Mouse (Mus musculus): ENCODE data around the gene Gm10778.
"Not testable (repeated sequence)": the region's sequence is repeated elsewhere in the genome, so short reads cannot be mapped to it uniquely, and the experiment has no call there.

Gene Gm10778

DNA sequence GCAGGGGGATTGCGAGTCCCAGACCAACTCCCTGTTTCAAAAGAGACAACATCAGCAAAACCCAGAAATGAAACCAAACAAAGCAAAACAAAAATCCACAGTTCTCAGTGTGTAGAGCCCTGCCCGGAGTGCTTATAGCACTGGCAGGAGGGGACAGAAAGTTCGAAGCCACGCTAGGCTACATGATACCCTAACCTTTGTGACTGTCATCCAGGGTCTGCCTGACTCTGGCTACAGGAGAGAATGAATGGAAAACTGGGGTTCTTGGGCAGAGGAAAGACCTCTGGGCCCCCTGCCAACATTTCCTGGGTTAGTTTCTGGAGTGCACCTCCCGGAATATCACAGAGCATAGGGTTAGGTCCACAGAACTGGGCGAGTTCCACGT lies 21.0 kb upstream of the Gm10778 start:
- CTCF ChIA-PET, result no interaction called here

- CTCF ChIA-PET, result no interaction called here
Measured at GRCm38 (mm10) chr10:81628390-81628789, 20.5 kb upstream of the Gm10778 start, which contains the start of gene Ankrd24. Gene Ankrd24 (plus strand): TSS chr10:81628540.

GRCm38 (mm10) chr10:81633253-81634099 lies 15.4 kb upstream of the Gm10778 start:
- CTCF ChIA-PET, result interaction anchor here (0.9 kb wide), 1 partner anchor 10 kb away, joined by 5 read pairs; no protein-coding TSS in a partner anchor

- CTCF ChIA-PET, result no interaction called here
Measured at GRCm38 (mm10) chr10:81636338-81636737, 12.5 kb upstream of the Gm10778 start.

- CTCF ChIA-PET, result no interaction called here
Measured at GRCm38 (mm10) chr10:81638101-81638500, 10.8 kb upstream of the Gm10778 start.

DNA sequence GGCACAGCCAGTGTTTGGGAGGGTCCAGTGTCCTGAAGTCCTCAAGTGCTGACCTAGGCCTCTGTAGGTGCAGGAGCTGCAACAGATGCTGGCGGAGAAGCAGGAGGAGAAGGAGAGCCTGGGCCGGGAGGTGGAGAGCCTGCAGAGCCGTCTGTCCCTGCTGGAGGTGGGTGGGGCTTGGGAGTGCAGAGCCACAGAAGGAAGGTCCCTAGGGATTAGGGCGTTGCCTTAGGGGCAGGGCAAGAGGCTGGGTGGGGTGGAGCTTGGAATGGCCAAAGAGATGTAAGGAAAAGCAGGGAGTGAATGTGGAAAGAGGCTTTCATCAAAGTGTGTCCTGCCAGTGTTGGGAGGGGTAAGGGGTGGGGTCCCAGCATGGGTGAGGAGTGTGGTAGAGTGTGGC lies 8.0 kb upstream of the Gm10778 start:
- CTCF ChIA-PET, result not testable (repeated sequence)

DNA sequence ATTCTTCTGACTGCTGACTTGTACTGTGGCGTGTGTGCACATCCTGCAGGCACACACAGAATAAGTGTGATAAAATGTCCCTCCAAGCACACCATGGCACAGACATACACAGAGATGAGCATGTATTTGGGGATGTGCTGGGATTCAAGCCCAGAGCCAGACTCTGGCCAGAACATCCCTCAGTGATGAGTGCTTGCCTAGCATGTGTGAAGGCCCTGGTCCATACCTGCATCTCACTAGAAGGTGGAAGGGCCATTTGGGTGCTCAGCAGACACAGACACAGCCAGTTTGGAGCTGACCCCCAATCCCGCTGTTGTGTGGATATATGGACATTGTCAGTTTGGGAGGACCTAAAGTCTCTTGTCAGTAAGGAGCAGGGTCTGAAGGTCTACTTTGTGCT lies 7.3 kb upstream of the Gm10778 start:
- CTCF ChIA-PET, result no interaction called here

GRCm38 (mm10) chr10:81641978-81642647 lies 6.7 kb upstream of the Gm10778 start:
- CTCF ChIA-PET, result no interaction called here

GRCm38 (mm10) chr10:81642648-81643448 lies 6.0 kb upstream of the Gm10778 start:
- CTCF ChIA-PET, result interaction anchor here (0.6 to 0.9 kb wide), 2 partner anchors 9 to 13 kb away, joined by 5 to 16 read pairs; no protein-coding TSS in a partner anchor

DNA sequence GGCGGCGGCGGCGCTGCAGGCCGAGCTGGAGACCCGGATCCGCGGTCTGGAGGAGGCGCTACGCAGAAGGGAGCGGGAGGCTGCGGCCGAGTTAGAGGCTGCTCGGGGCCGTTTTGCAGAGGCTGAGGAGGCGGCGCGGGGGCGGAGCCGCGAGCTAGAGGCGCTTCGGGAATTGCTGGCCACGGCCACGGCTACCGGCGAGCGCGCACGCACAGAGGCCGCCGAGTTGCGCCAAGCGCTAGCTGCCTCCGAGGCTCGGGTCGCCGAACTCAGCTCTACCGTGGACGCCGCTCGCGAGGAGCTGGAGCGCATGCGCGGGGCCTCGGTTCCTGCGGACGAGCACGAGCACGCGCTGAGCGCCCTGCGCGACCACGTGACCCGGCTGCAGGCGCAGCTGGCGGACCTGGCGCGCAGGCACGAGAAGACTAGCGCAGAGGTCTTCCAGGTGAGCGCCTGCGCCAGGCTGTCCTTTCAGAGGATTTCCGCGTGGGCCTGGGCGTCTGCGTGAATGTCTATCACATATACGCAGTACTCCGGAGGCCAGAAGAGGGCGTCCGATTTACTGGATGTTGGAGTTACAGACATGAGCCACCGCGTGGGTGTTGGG lies 5.3 kb upstream of the Gm10778 start:
- CTCF ChIA-PET, result interaction anchor here (0.6 to 0.9 kb wide), 2 partner anchors 9 to 14 kb away, joined by 5 to 16 read pairs; no protein-coding TSS in a partner anchor

DNA sequence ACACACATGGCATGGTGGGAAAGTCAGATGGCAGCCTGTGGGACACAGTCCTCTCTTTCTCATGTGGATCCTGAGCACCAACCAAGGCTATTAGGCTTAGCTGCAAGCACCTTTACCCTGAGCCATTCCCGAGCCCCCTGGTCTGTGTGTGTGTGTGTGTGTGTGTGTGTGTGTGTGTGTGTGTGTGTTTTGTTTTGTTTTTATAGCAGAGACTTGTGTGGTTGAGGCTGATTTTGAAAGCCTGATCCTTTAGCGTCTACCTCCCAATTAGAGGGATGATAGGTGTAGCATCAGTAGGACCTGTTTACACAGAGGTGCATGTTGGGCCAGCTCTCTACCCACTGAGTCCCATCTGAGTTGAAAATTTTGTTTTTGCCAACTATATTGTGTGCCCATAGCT lies 4.7 kb upstream of the Gm10778 start:
- CTCF ChIA-PET, result no interaction called here

- CTCF ChIA-PET, result no interaction called here
Measured at GRCm38 (mm10) chr10:81644716-81645115, 4.1 kb upstream of the Gm10778 start.

DNA sequence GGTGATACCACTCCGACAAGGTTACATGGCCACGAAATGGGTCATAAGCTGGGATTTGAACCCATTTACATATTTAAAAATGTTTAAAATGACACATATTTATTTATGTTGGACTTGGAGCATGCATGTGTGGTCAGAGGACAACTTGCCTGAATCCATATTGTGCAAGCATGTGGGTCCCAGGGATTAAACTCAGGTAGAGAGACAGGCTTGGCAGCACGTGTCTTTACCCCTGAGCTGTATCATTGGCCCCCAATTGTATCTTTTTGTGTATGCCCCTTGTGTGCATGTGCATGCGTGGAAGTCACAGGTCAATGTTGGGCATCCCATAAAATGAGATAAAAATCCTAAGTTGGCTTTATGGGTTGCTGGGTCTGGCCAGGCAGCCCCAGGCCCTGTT lies 3.5 kb upstream of the Gm10778 start:
- CTCF ChIA-PET, result no interaction called here

DNA sequence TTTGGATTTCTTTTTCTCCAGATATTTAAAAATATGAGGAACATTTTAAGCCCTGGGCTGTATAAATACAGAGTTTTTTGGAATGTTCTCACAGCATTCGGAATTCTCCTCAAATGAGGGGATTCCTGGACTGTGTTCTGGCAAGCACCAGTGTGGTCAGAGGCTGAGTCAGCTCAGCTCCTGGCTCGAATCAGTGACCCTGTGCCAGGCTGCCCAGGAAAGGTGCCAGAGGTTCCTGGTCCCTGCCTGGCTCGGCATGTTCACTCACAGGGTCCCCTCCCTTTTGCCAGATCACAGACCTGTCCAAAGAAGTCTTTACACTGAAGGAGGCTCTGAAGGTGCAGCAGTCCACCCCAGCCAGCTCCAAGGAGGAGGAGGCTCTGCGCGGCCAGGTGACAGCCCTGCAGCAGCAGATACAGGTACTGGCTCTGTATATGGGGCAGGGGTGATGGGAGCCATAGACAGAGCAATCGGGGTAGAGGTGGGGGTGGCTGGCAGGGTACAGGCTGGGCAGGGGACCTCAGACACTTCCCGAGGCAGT lies 2.8 kb upstream of the Gm10778 start:
- CTCF ChIA-PET, result no interaction called here

- CTCF ChIA-PET, result no interaction called here
Measured at GRCm38 (mm10) chr10:81655178-81655577, 6.3 kb downstream of the Gm10778 start.

- CTCF ChIA-PET, result no interaction called here
Measured at GRCm38 (mm10) chr10:81656174-81656573, 7.3 kb downstream of the Gm10778 start.

DNA sequence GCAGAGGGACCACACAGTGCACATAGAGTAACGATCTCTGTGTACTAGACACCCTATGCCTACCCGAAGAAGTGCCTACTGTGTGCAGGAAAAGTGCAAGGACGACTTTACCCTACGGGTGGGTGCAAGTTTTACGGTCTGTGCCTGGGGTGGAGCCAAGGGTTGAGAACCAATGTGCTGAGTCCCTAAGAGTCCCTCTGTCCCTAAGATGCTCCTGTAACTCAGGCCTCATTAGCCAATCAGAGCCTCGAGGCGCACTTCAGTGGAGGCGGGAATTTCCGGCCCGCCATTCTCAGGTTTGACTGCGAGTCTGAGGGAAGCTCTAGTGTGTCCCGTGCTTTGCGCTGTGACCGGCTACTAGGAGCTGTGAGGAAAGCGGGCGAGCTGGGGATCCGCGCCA lies 38.3 kb downstream of the Gm10778 start:
- CTCF ChIA-PET, result not testable (repeated sequence)

DNA sequence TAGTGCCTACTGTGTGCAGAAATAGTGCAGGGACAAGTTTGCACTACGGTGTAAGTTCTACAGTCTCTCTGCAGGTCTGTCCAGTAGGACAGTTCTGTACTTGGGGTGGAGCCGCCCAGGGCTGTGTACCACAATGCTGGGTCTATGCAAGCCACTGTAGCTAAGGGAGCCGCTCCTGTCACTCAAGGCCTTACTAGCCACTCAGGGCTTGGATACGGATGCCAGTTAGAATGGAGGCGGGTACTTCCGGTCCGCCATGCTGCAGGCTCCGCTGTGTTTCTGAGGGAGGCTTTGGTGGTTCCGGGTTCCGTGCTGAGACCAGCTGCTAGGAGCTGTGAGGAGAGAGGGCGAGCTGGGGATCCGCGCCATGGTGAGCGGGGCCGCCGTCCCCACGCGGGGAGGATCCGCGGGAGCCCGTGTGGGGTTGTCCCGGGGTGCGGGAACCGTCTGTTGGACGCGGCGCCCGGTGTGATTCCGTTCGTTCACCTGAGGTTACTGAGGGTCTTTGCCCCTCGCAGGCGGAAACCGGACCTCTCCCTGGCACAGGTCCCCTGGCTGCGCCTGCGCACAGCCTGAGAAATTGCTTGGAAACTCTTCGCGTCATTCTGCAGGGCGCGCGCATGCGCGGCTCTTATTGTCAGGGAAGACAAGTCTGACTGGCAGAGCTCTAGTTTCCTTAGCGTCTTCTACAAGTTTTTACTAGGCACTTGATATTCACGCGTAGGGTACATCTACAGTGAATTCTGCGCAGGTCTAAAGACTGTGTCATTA lies 55.9 kb downstream of the Gm10778 start, which contains the start of gene Zfp433:
Gene Zfp433 (plus strand): TSS at position 295 of the 771 bp plus-strand sequence.
- CTCF ChIA-PET, result not testable (repeated sequence)

Data from spleen, embryonic (tissue).